Mouse (Mus musculus): ENCODE data around the gene Reep1. TPM values are rescaled to one million over a fixed set of nuclear protein-coding genes. Genes with fewer than 3 reads are reported as not detected.
"Not testable (repeated sequence)": the region's sequence is repeated elsewhere in the genome, so short reads cannot be mapped to it uniquely, and the experiment has no call there.

Reep1 gene
- polyA plus RNA-seq, 1 experiment from 2014 or later, result 167 TPM

GRCm38 (mm10) chr6:71830690-71831580 is 123.6 kb downstream of the Reep1 start, which contains the start of gene Immt:
Gene Immt, plus strand, starts transcription at chr6:71831331.
- peak within 1 kb of the TSS; percentile 67 for H3K4me2 ChIP-seq (ENCODE audit: low read length)
- DNase-seq (ENCODE audit: low spot score), result peak; percentile 98
- peak within 1 kb of the TSS; percentile 86 for H3K9ac ChIP-seq (ENCODE audit: low read length)
- peak within 1 kb of the TSS; percentile 89 for H3K27ac ChIP-seq (ENCODE audit: low read depth, low read length)
- ATAC-seq, result peak; percentile 99
- no peaks in the 10 kb centered on the region for H3K9me3 ChIP-seq (replicated peaks; ENCODE audit: control insufficient read depth, low read length)
- WGBS, result under 1% methylated on average over 64 of the region's 64 CpGs
- H3K27me3 ChIP-seq (replicated peaks; ENCODE audit: control insufficient read depth, insufficient read depth, low read length), result no peaks in the 10 kb centered on the region
- 0 out of 2 replicates have a peak, but pooled peaks cover 5% of the 10 kb centered on the region for H3K36me3 ChIP-seq (ENCODE audit: control insufficient read depth, insufficient read depth, low read length)
- H3K4me3 ChIP-seq (ENCODE audit: low read depth, low read length), result peak within 1 kb of the TSS; percentile 96
- peaks cover 12% of the 10 kb centered on the region for H3K4me1 ChIP-seq (ENCODE audit: control insufficient read depth, insufficient read depth, low read length)

GRCm38 (mm10) chr6:71831581-71831960 is 124.2 kb downstream of the Reep1 start:
- Histone ChIP-seq H3K9ac (ENCODE audit: low read length) (peak overlapping the region; percentile 86), H3K9me3 (replicated peaks; ENCODE audit: control insufficient read depth, low read length) (no peaks in the 10 kb centered on the region), H3K27ac (ENCODE audit: low read depth, low read length) (peak overlapping the region; percentile 89), H3K4me2 (ENCODE audit: low read length) (peak overlapping the region; percentile 67), H3K27me3 (replicated peaks; ENCODE audit: control insufficient read depth, insufficient read depth, low read length) (no peaks in the 10 kb centered on the region), H3K36me3 (ENCODE audit: control insufficient read depth, insufficient read depth, low read length) (0 out of 2 replicates have a peak, but pooled peaks cover 11% of the 10 kb centered on the region), H3K4me3 (ENCODE audit: low read depth, low read length) (peak overlapping the region; percentile 96), H3K4me1 (ENCODE audit: control insufficient read depth, insufficient read depth, low read length) (peaks cover 12% of the 10 kb centered on the region)
- peak; percentile 98 for DNase-seq (ENCODE audit: low spot score)
- under 1% methylated on average over 21 of the region's 21 CpGs for WGBS
- ATAC-seq, result peak; percentile 99

- Histone ChIP-seq H3K27me3 (replicated peaks; ENCODE audit: control insufficient read depth, insufficient read depth, low read length) (no peaks in the 10 kb centered on the region), H3K9ac (ENCODE audit: low read length) (no peak overlapping the region), H3K4me1 (ENCODE audit: control insufficient read depth, insufficient read depth, low read length) (peaks cover 8% of the 10 kb centered on the region), H3K27ac (ENCODE audit: low read depth, low read length) (no peak overlapping the region), H3K9me3 (replicated peaks; ENCODE audit: control insufficient read depth, low read length) (no peaks in the 10 kb centered on the region), H3K36me3 (ENCODE audit: control insufficient read depth, insufficient read depth, low read length) (0 out of 2 replicates have a peak, but pooled peaks cover 11% of the 10 kb centered on the region), H3K4me2 (ENCODE audit: low read length) (no peak overlapping the region), H3K4me3 (ENCODE audit: low read depth, low read length) (no peak overlapping the region)
- ATAC-seq, result no peak
- DNase-seq (ENCODE audit: low spot score), result no peak
- WGBS, result 78% methylated on average over 2 of the region's 2 CpGs
Observed at GRCm38 (mm10) chr6:71836811-71837210, 129.4 kb downstream of the Reep1 start.

- Histone ChIP-seq H3K36me3 (ENCODE audit: control insufficient read depth, insufficient read depth, low read length) (peaks cover 6% of the 10 kb centered on the region), H3K4me1 (ENCODE audit: control insufficient read depth, insufficient read depth, low read length) (no peaks in the 10 kb centered on the region), H3K27ac (ENCODE audit: low read depth, low read length) (no peak overlapping the region), H3K9me3 (replicated peaks; ENCODE audit: control insufficient read depth, low read length) (no peaks in the 10 kb centered on the region), H3K9ac (ENCODE audit: low read length) (no peak overlapping the region), H3K4me3 (ENCODE audit: low read depth, low read length) (no peak overlapping the region), H3K27me3 (replicated peaks; ENCODE audit: control insufficient read depth, insufficient read depth, low read length) (no peaks in the 10 kb centered on the region), H3K4me2 (ENCODE audit: low read length) (no peak overlapping the region)
- ATAC-seq, result no peak
- no peak for DNase-seq (ENCODE audit: low spot score)
Observed at GRCm38 (mm10) chr6:71839815-71840214, 132.5 kb downstream of the Reep1 start.

GRCm38 (mm10) chr6:71840597-71841290 is 133.4 kb downstream of the Reep1 start:
- no peak overlapping the region for H3K9ac ChIP-seq (ENCODE audit: low read length)
- H3K27ac ChIP-seq (ENCODE audit: low read depth, low read length), result no peak overlapping the region
- H3K4me1 ChIP-seq (ENCODE audit: control insufficient read depth, insufficient read depth, low read length), result no peaks in the 10 kb centered on the region
- H3K4me2 ChIP-seq (ENCODE audit: low read length), result no peak overlapping the region
- peaks cover 14% of the 10 kb centered on the region for H3K36me3 ChIP-seq (ENCODE audit: control insufficient read depth, insufficient read depth, low read length)
- H3K4me3 ChIP-seq (ENCODE audit: low read depth, low read length), result no peak overlapping the region
- no peaks in the 10 kb centered on the region for H3K9me3 ChIP-seq (replicated peaks; ENCODE audit: control insufficient read depth, low read length)
- WGBS, result 97% methylated on average over 1 of the region's 1 CpGs
- ATAC-seq (no peak), DNase-seq (ENCODE audit: low spot score) (no peak)
- no peaks in the 10 kb centered on the region for H3K27me3 ChIP-seq (replicated peaks; ENCODE audit: control insufficient read depth, insufficient read depth, low read length)

- H3K27me3 ChIP-seq (replicated peaks; ENCODE audit: control insufficient read depth, insufficient read depth, low read length); ATAC-seq; DNase-seq (ENCODE audit: low spot score); H3K27ac ChIP-seq (ENCODE audit: low read depth, low read length); H3K4me2 ChIP-seq (ENCODE audit: low read length); H3K9ac ChIP-seq (ENCODE audit: low read length); H3K4me3 ChIP-seq (ENCODE audit: low read depth, low read length); H3K4me1 ChIP-seq (ENCODE audit: control insufficient read depth, insufficient read depth, low read length); H3K9me3 ChIP-seq (replicated peaks; ENCODE audit: control insufficient read depth, low read length): not testable (repeated sequence)
- peaks cover 40% of the 10 kb centered on the region for H3K36me3 ChIP-seq (ENCODE audit: control insufficient read depth, insufficient read depth, low read length)
- 95% methylated on average over 6 of the region's 6 CpGs for WGBS
Observed at GRCm38 (mm10) chr6:71846906-71847305, 139.5 kb downstream of the Reep1 start.

Other genes with a start within 250 kb of the Reep1 start
- gene Rnf103, start 213.7 kb upstream of the Reep1 start, polyA plus RNA-seq (2014; fragmentation: Nextera tagmentation; extraction: Ambion mirVana), result 22.8 and 26.0 TPM in 2 replicates
- gene Chmp3, start 163.8 kb upstream of the Reep1 start, polyA plus RNA-seq (2014; fragmentation: Nextera tagmentation; extraction: Ambion mirVana), result 58.8 and 70.6 TPM in 2 replicates
- gene Kdm3a, start 74.6 kb upstream of the Reep1 start, polyA plus RNA-seq (2014; fragmentation: Nextera tagmentation; extraction: Ambion mirVana), result 47.4 and 49.5 TPM in 2 replicates
- gene Mrpl35, start 119.4 kb downstream of the Reep1 start, polyA plus RNA-seq (2014; fragmentation: Nextera tagmentation; extraction: Ambion mirVana), result 44.9 and 51.5 TPM in 2 replicates
- gene Immt, start 123.8 kb downstream of the Reep1 start, polyA plus RNA-seq (2014; fragmentation: Nextera tagmentation; extraction: Ambion mirVana), result 157 and 163 TPM in 2 replicates
- 99.9 and 105 TPM in 2 replicates for gene Ptcd3, start 201.2 kb downstream of the Reep1 start, polyA plus RNA-seq (2014; fragmentation: Nextera tagmentation; extraction: Ambion mirVana)
- gene Polr1a, start 201.5 kb downstream of the Reep1 start, polyA plus RNA-seq (2014; fragmentation: Nextera tagmentation; extraction: Ambion mirVana), result 10.4 and 14.3 TPM in 2 replicates